Mouse (Mus musculus) WW6 (cell line): ENCODE results near the gene Nploc4.

Experiments used
- DNase-seq: peaks from one replicate; pipeline ENCODE4 v3.0.0-alpha.2; 2013; ENCODE audit warnings: low read depth, low spot score

The Nploc4 gene

DNA sequence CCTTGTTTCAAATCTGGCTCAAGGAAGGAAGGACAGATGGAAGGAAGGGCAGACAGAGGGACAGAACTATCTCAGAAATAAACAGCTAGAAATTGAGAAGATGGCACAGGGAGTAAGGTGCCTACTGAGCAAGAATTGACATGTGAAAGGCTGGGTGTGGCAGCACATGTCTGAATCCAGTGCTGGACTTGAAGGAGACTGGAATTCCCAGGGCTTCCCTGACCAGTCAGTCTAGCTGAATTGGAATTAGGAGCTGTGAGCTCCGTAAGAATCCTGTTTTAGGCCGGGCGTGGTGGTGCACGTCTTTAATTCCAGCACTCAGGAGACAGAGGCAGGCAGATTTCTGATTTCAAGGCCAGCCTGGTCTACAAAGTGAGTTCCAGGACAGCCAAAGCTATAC lies 95.8 kb downstream of the Nploc4 start:
- DNase-seq: no peak

- DNase-seq: no peak
Measured at GRCm38 (mm10) chr11:120339978-120340513, 97.5 kb downstream of the Nploc4 start.

- DNase-seq: no peak
Measured at GRCm38 (mm10) chr11:120338786-120339185, 98.7 kb downstream of the Nploc4 start.

DNA sequence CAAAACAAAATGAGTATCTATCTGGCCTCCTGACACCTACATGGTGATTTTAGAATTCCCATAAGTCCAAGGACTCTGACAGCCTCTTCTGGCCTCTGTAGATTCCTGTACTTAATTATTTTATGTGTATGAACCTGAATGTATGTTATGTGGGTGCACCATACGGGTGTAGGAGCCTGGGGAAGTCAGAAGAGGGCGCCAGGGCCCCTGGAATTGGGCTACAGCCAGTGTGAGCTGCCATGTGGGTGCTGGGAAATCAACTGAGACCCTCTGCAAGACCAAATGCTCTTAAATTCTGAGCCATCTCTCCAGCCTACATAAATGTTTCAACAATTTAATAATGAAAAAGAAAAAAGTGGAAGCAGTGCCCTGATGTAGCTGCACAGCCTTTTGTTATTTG lies 100.1 kb downstream of the Nploc4 start:
- DNase-seq: no peak

DNA sequence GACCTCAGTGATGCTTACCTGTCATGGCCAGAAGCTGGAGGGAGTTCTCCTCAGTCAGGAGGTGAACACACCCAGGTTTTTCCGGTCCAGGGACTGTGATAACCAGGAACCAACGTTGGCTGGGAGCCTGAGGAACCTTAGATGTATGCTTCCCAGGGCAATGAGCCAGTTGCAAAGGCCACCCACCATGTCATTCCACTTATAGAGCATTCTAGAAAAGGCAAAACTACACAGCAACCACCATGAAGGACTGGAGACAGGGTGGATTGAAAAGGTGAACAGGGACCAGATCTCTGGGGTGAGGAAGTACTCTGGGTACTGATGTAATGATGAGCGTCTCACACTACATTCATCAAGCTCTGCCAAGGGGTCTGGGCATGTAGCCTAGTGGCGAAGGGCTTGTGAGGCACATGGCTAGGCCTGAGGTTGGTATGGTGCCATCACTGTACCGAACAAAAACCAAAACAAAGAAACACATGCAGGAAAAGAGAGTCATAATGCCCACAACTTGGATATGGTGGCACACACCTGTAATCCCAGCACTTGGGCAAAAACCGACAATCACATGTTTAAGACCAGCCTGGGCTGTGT lies 102.0 kb downstream of the Nploc4 start:
- DNase-seq: no peak
